Mouse (Mus musculus) inflammation-experienced regulatory T-cells, adult 6 months (primary cell): ENCODE data around the gene Cdan1. TPM values are rescaled to one million over a fixed set of nuclear protein-coding genes. Genes with fewer than 3 reads are reported as not detected.

ENCODE experiments used
- polyA plus RNA-seq, 3 experiments: library from polyadenylated mRNA; unstranded; fragments of 100-300 nt; shearing (Covaris generic); gene quantifications; one replicate each; pipeline ENCODE4 v1.2.1; 2017

The Cdan1 gene
- polyA plus RNA-seq, 3 experiments from 2014 or later: 3.1 to 6.4 (median 4.8) TPM

Other genes starting within 250 kb of the Cdan1 start
- 10 to 100 TPM; 15.6 to 19.5 (median 18.0) TPM for gene Haus2, start 240.7 kb downstream of the Cdan1 start, polyA plus RNA-seq
- gene Lrrc57, start 240.6 kb downstream of the Cdan1 start, polyA plus RNA-seq: 10 to 100 TPM; 30.6 to 33.5 (median 33.4) TPM
- 1 to 10 TPM in 1 of 3 experiments, under 1 TPM in 2; 0.44 to 1.2 (median 0.78) TPM for gene Stard9, start 221.0 kb downstream of the Cdan1 start, polyA plus RNA-seq
- under 1 TPM; 0.65 to 0.81 (median 0.67) TPM for gene Ttbk2, start 476 bp upstream of the Cdan1 start, polyA plus RNA-seq
- gene Ubr1, start 120.6 kb upstream of the Cdan1 start, polyA plus RNA-seq: 10 to 100 TPM; 35.3 to 51.6 (median 47.1) TPM
- gene Tmem62, start 126.9 kb upstream of the Cdan1 start, polyA plus RNA-seq: 10 to 100 TPM; 10.3 to 16.9 (median 15.3) TPM
- gene Ccndbp1, start 158.3 kb upstream of the Cdan1 start, polyA plus RNA-seq: 100 to 1,000 TPM; 130 to 163 (median 159) TPM
- 1 to 10 TPM in 1 of 3 experiments, under 1 TPM in 2; 0.54 to 1.2 (median 0.66) TPM for gene Epb42, start 186.9 kb upstream of the Cdan1 start, polyA plus RNA-seq
- gene Tgm5, start 235.7 kb upstream of the Cdan1 start, polyA plus RNA-seq: not detected